Mouse (Mus musculus): Measurements from ENCODE around the gene Zfp334. TPM values are rescaled to one million over a fixed set of nuclear protein-coding genes. Genes with fewer than 3 reads are reported as not detected.

Gene Zfp334
- polyA plus RNA-seq, 1 experiment from 2014 or later, result 12.4 TPM

DNA sequence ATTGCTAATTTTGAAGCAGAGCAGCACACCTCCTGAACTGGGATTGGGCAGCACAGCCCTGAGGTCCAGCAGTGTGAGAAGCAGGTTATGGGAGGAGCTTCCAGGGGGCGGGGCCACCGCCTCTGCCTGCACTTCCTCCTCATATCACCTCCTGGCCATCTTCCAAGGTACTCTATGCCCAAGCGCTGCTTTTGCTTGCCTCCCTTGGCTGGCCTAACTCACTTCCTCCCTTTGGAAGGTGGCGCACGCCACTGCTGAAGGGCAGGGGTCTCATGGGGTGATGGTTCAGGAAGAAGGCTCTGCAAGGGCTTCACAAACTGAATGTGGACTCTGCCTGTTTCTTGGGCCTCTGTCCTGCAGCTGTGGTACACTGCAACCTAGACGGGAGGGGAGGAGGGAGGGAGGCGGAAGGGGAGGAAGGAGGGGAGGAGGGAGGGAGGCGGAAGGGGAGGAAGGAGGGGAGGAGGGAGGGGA, 21.0 kb downstream of the Zfp334 start:
- no peaks in the 10 kb centered on the region for H3K27me3 ChIP-seq (ENCODE audit: control insufficient read depth, insufficient read depth, low read length)
- H3K4me3 ChIP-seq (replicated peaks; ENCODE audit: low read length), result 0 out of 2 replicates have a peak overlapping the region, but pooled peaks have one; percentile 57
- no peaks in the 10 kb centered on the region for H3K36me3 ChIP-seq (replicated peaks; ENCODE audit: control insufficient read depth, insufficient read depth)
- ATAC-seq (ENCODE audit: low FRiP score) (0 out of 2 replicates have a peak, but pooled peaks have one; percentile 13), DNase-seq (ENCODE audit: low spot score) (no peak)
- H3K4me2 ChIP-seq (replicated peaks), result peak overlapping the region; percentile 68
- peaks cover 17% of the 10 kb centered on the region for H3K4me1 ChIP-seq (replicated peaks; ENCODE audit: control insufficient read depth, insufficient read depth, low read length)
- no peak overlapping the region for H3K27ac ChIP-seq
- H3K9me3 ChIP-seq (ENCODE audit: control insufficient read depth, low read length), result no peaks in the 10 kb centered on the region
- no peak overlapping the region for H3K9ac ChIP-seq
- 3% methylated on average over 5 of the region's 8 CpGs for WGBS

DNA sequence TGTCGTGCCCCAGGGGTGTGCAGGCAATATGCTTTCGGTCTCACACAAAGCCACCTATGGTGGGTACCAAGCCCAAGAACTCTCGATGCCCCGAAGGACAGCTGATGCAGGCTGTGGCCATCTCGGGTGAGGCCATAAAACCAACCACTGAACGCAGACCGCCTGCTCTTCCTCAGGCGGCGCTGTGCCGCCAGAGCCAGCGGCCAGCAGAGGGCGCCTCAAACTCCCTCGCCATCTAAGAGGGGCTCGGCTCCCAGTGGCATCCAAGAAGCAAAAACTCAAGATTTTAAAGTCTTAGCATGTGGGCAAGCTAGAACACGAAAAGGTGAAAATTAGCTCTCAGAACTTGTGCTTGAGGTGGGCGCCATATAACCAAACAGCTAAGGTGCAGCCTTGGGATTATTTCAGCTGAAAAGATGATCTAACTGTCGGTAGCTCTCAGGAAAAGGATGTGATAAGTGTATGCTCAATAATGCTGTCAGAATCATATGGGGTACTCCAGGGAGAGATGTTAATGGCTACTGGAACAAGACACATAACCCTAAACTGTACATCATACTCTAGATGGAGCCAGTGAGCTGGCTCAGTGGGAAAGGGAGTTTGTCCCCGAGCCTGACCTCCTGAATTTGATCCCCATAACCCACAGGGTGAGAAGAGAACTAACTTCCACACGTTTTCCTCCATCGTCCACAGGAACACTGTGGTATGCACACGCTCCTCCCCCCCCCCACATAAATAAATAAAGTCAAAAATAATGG, 23.5 kb downstream of the Zfp334 start:
- H3K4me1 ChIP-seq (replicated peaks; ENCODE audit: control insufficient read depth, insufficient read depth, low read length), result peaks cover 17% of the 10 kb centered on the region
- H3K36me3 ChIP-seq (replicated peaks; ENCODE audit: control insufficient read depth, insufficient read depth), result peaks cover 2% of the 10 kb centered on the region; the same call in 1 of the 2 replicates
- no peak for ATAC-seq (ENCODE audit: low FRiP score)
- H3K4me3 ChIP-seq (replicated peaks; ENCODE audit: low read length), result no peak overlapping the region
- peak; percentile 79 for DNase-seq (ENCODE audit: low spot score)
- no peak overlapping the region for H3K27ac ChIP-seq
- H3K27me3 ChIP-seq (ENCODE audit: control insufficient read depth, insufficient read depth, low read length), result no peaks in the 10 kb centered on the region
- no peaks in the 10 kb centered on the region for H3K9me3 ChIP-seq (ENCODE audit: control insufficient read depth, low read length)
- H3K4me2 ChIP-seq (replicated peaks), result peak overlapping the region; percentile 29; the same call in 1 of the 2 replicates
- WGBS, result 15% methylated on average over 21 of the region's 21 CpGs
- no peak overlapping the region for H3K9ac ChIP-seq

DNA sequence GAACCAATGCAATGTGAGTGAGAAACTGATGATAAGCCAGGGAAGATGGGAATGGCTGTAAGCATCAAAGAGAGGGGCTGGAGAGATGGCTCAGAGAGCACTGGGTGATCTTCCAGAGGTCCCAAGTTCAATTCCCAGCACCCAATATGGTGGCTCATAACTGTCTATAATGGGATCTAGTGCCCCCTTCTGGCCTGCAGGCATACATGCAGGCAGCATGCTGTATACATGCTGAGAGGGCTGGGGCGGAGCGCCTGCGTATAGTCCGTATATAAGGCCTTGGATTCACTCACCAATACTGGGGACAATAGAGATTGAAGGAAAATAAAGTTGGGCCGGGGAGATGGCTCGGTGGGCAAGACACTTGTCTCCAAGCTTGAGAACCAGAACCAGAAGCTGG, 24.8 kb downstream of the Zfp334 start:
- H3K4me3 ChIP-seq (replicated peaks; ENCODE audit: low read length), result no peak overlapping the region
- H3K27me3 ChIP-seq (ENCODE audit: control insufficient read depth, insufficient read depth, low read length), result no peaks in the 10 kb centered on the region
- DNase-seq (ENCODE audit: low spot score) (no peak), ATAC-seq (ENCODE audit: low FRiP score) (no peak)
- H3K36me3 ChIP-seq (replicated peaks; ENCODE audit: control insufficient read depth, insufficient read depth), result peaks cover 6% of the 10 kb centered on the region; the same call in 1 of the 2 replicates
- H3K27ac ChIP-seq, result no peak overlapping the region
- H3K4me1 ChIP-seq (replicated peaks; ENCODE audit: control insufficient read depth, insufficient read depth, low read length), result peaks cover 12% of the 10 kb centered on the region
- no peak overlapping the region for H3K4me2 ChIP-seq (replicated peaks)
- WGBS, result 87% methylated on average over 6 of the region's 6 CpGs
- no peak overlapping the region for H3K9ac ChIP-seq
- H3K9me3 ChIP-seq (ENCODE audit: control insufficient read depth, low read length), result no peaks in the 10 kb centered on the region

DNA sequence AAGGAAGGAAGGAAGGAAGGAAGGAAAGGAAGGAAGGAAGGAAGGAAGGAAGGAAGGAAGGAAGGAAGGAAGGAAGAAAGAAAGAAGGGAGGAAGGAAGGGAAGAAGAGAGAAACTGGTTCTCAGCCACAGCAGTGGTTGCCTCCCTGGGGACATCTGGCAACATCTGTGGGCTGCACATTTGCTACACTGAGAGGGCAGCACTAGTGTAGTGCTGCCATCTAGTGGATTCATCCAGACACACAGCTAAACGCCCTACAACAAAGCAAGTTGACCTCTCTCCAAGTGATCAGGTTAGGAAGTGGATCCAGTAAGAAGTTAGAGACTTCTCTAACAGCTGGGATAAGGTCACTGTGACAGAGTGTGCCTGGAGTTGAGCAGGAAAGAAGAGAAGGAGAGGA, 27.2 kb downstream of the Zfp334 start:
- H3K27me3 ChIP-seq (ENCODE audit: control insufficient read depth, insufficient read depth, low read length), result no peaks in the 10 kb centered on the region
- DNase-seq (ENCODE audit: low spot score) (peak; percentile 88), ATAC-seq (ENCODE audit: low FRiP score) (peak; percentile 78; the same call in 1 of the 2 replicates)
- no peaks in the 10 kb centered on the region for H3K9me3 ChIP-seq (ENCODE audit: control insufficient read depth, low read length)
- H3K9ac ChIP-seq, result no peak overlapping the region
- H3K27ac ChIP-seq, result no peak overlapping the region
- 0% methylated on average over 1 of the region's 1 CpGs for WGBS
- peaks cover 6% of the 10 kb centered on the region; the same call in 1 of the 2 replicates for H3K36me3 ChIP-seq (replicated peaks; ENCODE audit: control insufficient read depth, insufficient read depth)
- no peak overlapping the region for H3K4me2 ChIP-seq (replicated peaks)
- H3K4me3 ChIP-seq (replicated peaks; ENCODE audit: low read length), result no peak overlapping the region
- H3K4me1 ChIP-seq (replicated peaks; ENCODE audit: control insufficient read depth, insufficient read depth, low read length), result 0 out of 2 replicates have a peak, but pooled peaks cover 3% of the 10 kb centered on the region

DNA sequence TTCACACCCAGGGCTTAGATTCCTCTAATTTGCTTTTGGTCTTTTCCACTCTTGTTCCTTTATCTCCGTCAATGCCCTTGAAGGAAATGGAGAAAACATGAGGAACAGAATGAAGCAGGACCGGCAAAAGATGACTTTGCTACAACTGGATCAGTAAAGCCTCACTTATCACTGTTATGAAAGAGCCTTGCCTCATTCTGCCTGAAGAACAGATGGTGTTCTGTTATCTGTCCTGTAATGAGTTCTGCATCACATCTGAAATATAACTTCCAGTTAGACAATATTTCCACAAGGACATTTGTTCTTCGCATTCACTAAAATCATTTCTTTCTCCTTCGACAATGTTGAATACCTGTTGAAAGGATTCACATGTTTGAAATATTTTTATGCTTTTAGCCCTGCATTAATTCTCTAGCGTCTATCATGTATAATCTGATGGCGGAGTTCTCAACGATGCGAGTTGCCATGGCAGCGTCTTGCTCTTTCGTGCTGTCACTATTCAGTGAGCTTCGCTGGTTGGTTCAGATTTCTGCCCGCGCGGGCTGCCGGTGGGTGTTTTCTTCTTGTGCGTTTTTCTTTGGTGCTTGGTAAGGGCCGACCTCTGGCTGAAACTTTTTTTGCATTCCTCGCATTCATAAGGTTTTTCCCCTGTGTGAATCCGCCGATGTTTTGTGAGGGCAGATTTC, 36.1 kb downstream of the Zfp334 start:
- Histone ChIP-seq H3K4me1 (replicated peaks; ENCODE audit: control insufficient read depth, insufficient read depth, low read length) (0 out of 2 replicates have a peak, but pooled peaks cover 3% of the 10 kb centered on the region), H3K4me2 (replicated peaks) (no peak overlapping the region), H3K36me3 (replicated peaks; ENCODE audit: control insufficient read depth, insufficient read depth) (peaks cover 18% of the 10 kb centered on the region), H3K9me3 (ENCODE audit: control insufficient read depth, low read length) (peaks cover 23% of the 10 kb centered on the region), H3K27ac (no peak overlapping the region), H3K27me3 (ENCODE audit: control insufficient read depth, insufficient read depth, low read length) (no peaks in the 10 kb centered on the region), H3K9ac (no peak overlapping the region), H3K4me3 (replicated peaks; ENCODE audit: low read length) (no peak overlapping the region)
- DNase-seq (ENCODE audit: low spot score) (no peak), ATAC-seq (ENCODE audit: low FRiP score) (no peak)
- 91% methylated on average over 20 of the region's 20 CpGs for WGBS

DNA sequence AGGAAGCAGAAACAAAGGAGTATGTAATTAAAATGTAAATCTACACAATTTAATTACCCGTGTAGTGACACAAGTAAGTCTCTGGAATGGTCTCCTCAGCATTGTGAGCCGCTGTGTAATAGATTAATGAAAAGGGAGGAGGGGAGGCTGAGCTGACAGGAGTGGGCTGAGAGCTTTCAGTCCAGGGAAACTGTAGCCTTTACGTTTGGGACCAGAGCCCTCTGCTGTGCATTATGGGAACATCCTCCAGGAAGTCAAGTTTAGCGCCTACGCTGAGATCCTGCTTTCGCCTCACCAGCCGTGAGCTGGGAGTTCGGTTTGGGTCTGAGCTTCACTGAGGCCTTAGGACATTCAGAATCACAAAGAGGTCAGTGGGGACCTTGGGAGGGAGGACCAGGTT, 38.6 kb downstream of the Zfp334 start:
- Histone ChIP-seq H3K9ac (no peak overlapping the region), H3K4me3 (replicated peaks; ENCODE audit: low read length) (no peak overlapping the region), H3K4me1 (replicated peaks; ENCODE audit: control insufficient read depth, insufficient read depth, low read length) (0 out of 2 replicates have a peak, but pooled peaks cover 3% of the 10 kb centered on the region), H3K36me3 (replicated peaks; ENCODE audit: control insufficient read depth, insufficient read depth) (peaks cover 18% of the 10 kb centered on the region), H3K27me3 (ENCODE audit: control insufficient read depth, insufficient read depth, low read length) (no peaks in the 10 kb centered on the region), H3K27ac (no peak overlapping the region), H3K9me3 (ENCODE audit: control insufficient read depth, low read length) (peaks cover 23% of the 10 kb centered on the region), H3K4me2 (replicated peaks) (no peak overlapping the region)
- 17% methylated on average over 8 of the region's 8 CpGs for WGBS
- DNase-seq (ENCODE audit: low spot score), result peak; percentile 82
- peak; percentile 73 for ATAC-seq (ENCODE audit: low FRiP score)

DNA sequence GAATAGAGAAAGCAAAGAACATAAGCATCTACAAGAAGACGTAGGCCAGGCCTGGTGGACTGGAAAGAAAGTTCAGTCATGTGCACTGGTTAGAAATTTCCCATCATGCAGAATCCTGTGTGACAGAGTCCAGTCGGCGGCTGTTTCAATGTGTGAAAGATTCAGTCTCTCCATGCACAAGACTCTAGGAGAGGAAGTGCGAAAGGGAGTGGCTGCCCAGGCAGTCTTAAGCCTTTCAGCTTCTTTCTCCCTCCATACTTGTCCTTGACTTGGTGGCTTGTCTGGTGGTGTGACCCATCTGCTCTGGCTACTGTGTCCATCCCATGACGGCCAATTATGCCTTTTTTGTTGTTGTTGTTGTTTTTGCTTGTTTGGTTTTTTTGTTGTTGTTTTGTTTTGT, 41.9 kb downstream of the Zfp334 start:
- no peak overlapping the region for H3K4me3 ChIP-seq (replicated peaks; ENCODE audit: low read length)
- H3K4me1 ChIP-seq (replicated peaks; ENCODE audit: control insufficient read depth, insufficient read depth, low read length), result 0 out of 2 replicates have a peak, but pooled peaks cover 3% of the 10 kb centered on the region
- ATAC-seq (ENCODE audit: low FRiP score) (no peak), DNase-seq (ENCODE audit: low spot score) (no peak)
- no peak overlapping the region for H3K27ac ChIP-seq
- 96% methylated on average over 5 of the region's 5 CpGs for WGBS
- no peak overlapping the region for H3K9ac ChIP-seq
- no peaks in the 10 kb centered on the region for H3K9me3 ChIP-seq (ENCODE audit: control insufficient read depth, low read length)
- H3K36me3 ChIP-seq (replicated peaks; ENCODE audit: control insufficient read depth, insufficient read depth), result no peaks in the 10 kb centered on the region
- no peak overlapping the region for H3K4me2 ChIP-seq (replicated peaks)
- H3K27me3 ChIP-seq (ENCODE audit: control insufficient read depth, insufficient read depth, low read length), result no peaks in the 10 kb centered on the region

DNA sequence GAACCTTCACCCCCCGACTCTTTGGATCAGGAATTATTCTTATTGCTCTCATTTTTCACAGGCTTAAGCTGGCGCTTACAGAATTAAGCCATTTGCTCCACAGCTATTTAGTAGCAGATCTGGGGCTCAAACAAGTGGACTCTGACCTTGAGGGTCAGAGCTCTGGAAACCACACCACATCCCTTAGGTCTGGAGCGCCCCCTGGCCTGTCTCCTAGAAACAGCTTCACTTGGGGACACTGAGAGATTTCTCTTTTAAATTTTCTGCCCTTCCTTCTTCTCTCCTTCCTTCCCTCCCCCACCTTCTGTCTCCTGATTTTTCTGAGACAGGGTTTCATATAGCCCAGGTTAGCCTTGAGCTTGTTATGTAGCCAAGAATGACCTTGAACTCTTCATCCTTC, 50.9 kb downstream of the Zfp334 start:
- Histone ChIP-seq H3K9ac (no peak overlapping the region), H3K27me3 (ENCODE audit: control insufficient read depth, insufficient read depth, low read length) (no peaks in the 10 kb centered on the region), H3K9me3 (ENCODE audit: control insufficient read depth, low read length) (no peaks in the 10 kb centered on the region), H3K27ac (no peak overlapping the region), H3K36me3 (replicated peaks; ENCODE audit: control insufficient read depth, insufficient read depth) (no peaks in the 10 kb centered on the region), H3K4me2 (replicated peaks) (no peak overlapping the region), H3K4me3 (replicated peaks; ENCODE audit: low read length) (no peak overlapping the region), H3K4me1 (replicated peaks; ENCODE audit: control insufficient read depth, insufficient read depth, low read length) (no peaks in the 10 kb centered on the region)
- 18% methylated on average over 3 of the region's 3 CpGs for WGBS
- no peak for DNase-seq (ENCODE audit: low spot score)
- no peak for ATAC-seq (ENCODE audit: low FRiP score)

DNA sequence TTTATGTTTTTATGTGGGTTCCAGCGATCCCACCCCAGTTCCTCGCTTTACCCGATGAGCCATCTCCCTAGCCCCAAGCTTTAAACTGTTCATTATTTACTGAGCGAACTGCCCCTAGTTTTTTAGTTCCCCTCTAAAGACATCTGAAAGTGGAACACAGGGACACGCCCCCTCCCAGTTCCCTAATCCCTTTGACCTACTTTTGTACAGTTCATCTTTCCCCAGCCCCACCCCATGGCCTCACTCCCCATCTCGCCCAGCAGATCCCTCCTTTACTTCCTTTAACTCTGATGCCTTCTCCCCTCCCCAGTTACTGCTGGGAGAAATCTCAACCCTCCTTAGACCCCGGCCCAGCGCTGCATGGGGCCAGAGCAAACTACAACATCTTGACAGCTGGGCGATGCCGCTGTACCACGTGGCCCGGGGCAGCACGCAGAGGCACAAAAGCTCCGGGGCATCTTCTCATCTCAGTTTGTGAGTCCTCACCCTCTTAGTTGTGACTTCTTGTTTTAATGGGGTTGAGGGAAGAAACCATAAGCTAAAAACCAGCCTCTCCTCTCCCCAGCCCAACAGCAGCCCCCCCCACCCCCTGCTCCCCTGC, 55.3 kb downstream of the Zfp334 start:
- no peak overlapping the region for H3K4me2 ChIP-seq (replicated peaks)
- no peaks in the 10 kb centered on the region for H3K36me3 ChIP-seq (replicated peaks; ENCODE audit: control insufficient read depth, insufficient read depth)
- H3K27ac ChIP-seq, result no peak overlapping the region
- ATAC-seq (ENCODE audit: low FRiP score) (no peak), DNase-seq (ENCODE audit: low spot score) (no peak)
- H3K27me3 ChIP-seq (ENCODE audit: control insufficient read depth, insufficient read depth, low read length), result no peaks in the 10 kb centered on the region
- no peak overlapping the region for H3K4me3 ChIP-seq (replicated peaks; ENCODE audit: low read length)
- 0 out of 2 replicates have a peak, but pooled peaks cover 4% of the 10 kb centered on the region for H3K9me3 ChIP-seq (ENCODE audit: control insufficient read depth, low read length)
- no peak overlapping the region for H3K9ac ChIP-seq
- peaks cover 5% of the 10 kb centered on the region; the same call in 1 of the 2 replicates for H3K4me1 ChIP-seq (replicated peaks; ENCODE audit: control insufficient read depth, insufficient read depth, low read length)
- WGBS, result 54% methylated on average over 14 of the region's 14 CpGs

Data from hindbrain, embryonic 14.5 days (tissue).